In the genomic region with DNA sequence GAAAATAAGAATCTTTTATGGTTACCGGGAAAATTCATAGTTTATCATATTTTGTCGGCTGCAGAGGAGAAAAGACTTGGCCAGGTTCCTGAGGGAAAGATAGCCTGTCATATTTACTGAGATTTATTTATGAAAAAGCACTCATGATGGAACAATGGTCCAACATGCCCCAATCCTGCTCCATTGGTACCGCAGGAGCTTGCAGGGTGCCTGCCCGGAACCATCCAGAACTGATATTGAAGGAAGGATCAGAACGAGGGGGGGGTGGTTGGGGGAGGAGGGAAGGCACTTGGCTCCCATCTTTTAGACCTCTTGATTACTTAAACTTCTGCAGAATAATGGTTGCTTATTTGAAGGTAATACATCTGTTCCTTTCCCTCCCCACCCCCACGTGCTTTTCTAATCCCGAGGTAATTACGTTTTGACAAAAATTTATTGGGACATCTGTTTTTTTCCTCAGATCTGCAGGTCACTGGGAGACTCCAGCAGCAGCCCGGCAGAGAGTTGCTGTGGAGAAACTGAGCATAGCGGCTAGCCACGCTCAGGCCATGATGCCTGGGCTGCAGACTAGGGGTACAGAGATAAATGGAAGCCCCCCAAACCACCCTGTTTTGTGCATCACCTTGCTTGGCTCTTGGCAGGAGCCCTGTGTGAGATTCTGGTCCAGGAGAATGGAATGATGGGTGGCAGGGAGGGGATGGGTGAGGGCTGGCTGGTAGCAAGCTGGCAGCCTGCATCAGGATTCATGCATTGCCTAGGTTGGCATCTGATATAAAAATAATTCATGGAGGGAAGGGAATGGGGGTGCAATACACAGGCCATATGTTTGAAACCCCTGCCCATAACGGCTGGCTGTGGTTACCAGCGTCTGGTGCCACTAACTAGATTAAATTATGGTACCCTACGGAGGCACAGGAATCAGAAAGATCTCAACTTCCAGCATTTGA, we compare ENCODE assay signal across 14 mouse cellular contexts.
DNase-seq lines count a peak whose midpoint lies in the region; ATAC-seq lines count a peak whose summit lies in the region.
"Had no signal": no experiment of that assay in that cellular context is flagged by ENCODE, and none has a peak within 500 bp of the region (broad histone marks: within the 10 kb centered on the region; RNA-seq: fewer than 3 reads in every experiment).

No protein-coding gene starts in this region.

- H3K9ac ChIP-seq in hindbrain, embryonic 15.5 days = no peak overlapping the region
- H3K9ac ChIP-seq in hindbrain, embryonic 11.5 days (ENCODE audit: low read depth, low read length) = no peak overlapping the region
- H3K9ac ChIP-seq in forebrain, embryonic 15.5 days (replicated peaks) = no peak overlapping the region
- H3K9ac ChIP-seq in neural tube, embryonic 12.5 days = no peak overlapping the region
- H3K9ac ChIP-seq: liver, embryonic 14.5 days had no signal

- H3K36me3 ChIP-seq in hindbrain, embryonic 15.5 days = no peaks in the 10 kb centered on the region
- H3K36me3 ChIP-seq in hindbrain, embryonic 11.5 days (ENCODE audit: control insufficient read depth, insufficient read depth, low read length) = no peaks in the 10 kb centered on the region
- no peaks in the 10 kb centered on the region for H3K36me3 ChIP-seq in forebrain, embryonic 15.5 days
- H3K36me3 ChIP-seq in neural tube, embryonic 12.5 days = no peaks in the 10 kb centered on the region

- DNase-seq in cerebellum, postnatal 14 days = peak; percentile 38 to 42
- no peak for DNase-seq in cerebellum, adult 8-10 months
- DNase-seq in hindbrain, embryonic 11.5 days (ENCODE audit: low spot score) = no peak
- no peak for DNase-seq in testis, postnatal 10 days (ENCODE audit: low spot score)
- DNase-seq in lung, postnatal 4 days = no peak
- DNase-seq: cerebellum, adult 2 months; layer of hippocampus, postnatal 36 days; thymus, adult 2 months had no signal

- no peak overlapping the region for H3K4me3 ChIP-seq in hindbrain, embryonic 15.5 days
- H3K4me3 ChIP-seq in hindbrain, embryonic 11.5 days (ENCODE audit: low read depth, low read length) = no peak overlapping the region
- H3K4me3 ChIP-seq in forebrain, embryonic 15.5 days = no peak overlapping the region
- H3K4me3 ChIP-seq in neural tube, embryonic 12.5 days = no peak overlapping the region

- no peak overlapping the region for H3K4me2 ChIP-seq in hindbrain, embryonic 15.5 days
- no peak overlapping the region for H3K4me2 ChIP-seq in hindbrain, embryonic 11.5 days (replicated peaks; ENCODE audit: low read depth, low read length)
- H3K4me2 ChIP-seq in forebrain, embryonic 15.5 days (replicated peaks) = no peak overlapping the region
- no peak overlapping the region for H3K4me2 ChIP-seq in neural tube, embryonic 12.5 days (replicated peaks)

- H3K27me3 ChIP-seq in hindbrain, embryonic 15.5 days = no peaks in the 10 kb centered on the region
- no peaks in the 10 kb centered on the region for H3K27me3 ChIP-seq in hindbrain, embryonic 11.5 days (ENCODE audit: control insufficient read depth, insufficient read depth, low read length)
- no peaks in the 10 kb centered on the region for H3K27me3 ChIP-seq in forebrain, embryonic 15.5 days
- no peaks in the 10 kb centered on the region for H3K27me3 ChIP-seq in neural tube, embryonic 12.5 days (replicated peaks)

- 67% methylated on average over 14 of the region's 14 CpGs for WGBS in hindbrain, embryonic 15.5 days
- WGBS in hindbrain, embryonic 11.5 days = 77% methylated on average over 14 of the region's 14 CpGs
- WGBS in forebrain, embryonic 15.5 days = 64% methylated on average over 14 of the region's 14 CpGs
- 55% methylated on average over 14 of the region's 14 CpGs for WGBS in neural tube, embryonic 12.5 days

- H3K9me3 ChIP-seq in hindbrain, embryonic 15.5 days = no peaks in the 10 kb centered on the region
- H3K9me3 ChIP-seq in hindbrain, embryonic 11.5 days (ENCODE audit: control insufficient read depth, low read length) = no peaks in the 10 kb centered on the region
- no peaks in the 10 kb centered on the region for H3K9me3 ChIP-seq in forebrain, embryonic 15.5 days
- H3K9me3 ChIP-seq in neural tube, embryonic 12.5 days = no peaks in the 10 kb centered on the region

- 0 out of 2 replicates have a peak overlapping the region, but pooled peaks have one; percentile 20 for H3K27ac ChIP-seq in hindbrain, embryonic 15.5 days (replicated peaks)
- no peak overlapping the region for H3K27ac ChIP-seq in hindbrain, embryonic 11.5 days (ENCODE audit: low read depth, low read length)
- peak overlapping the region; percentile 73 for H3K27ac ChIP-seq in forebrain, embryonic 15.5 days (replicated peaks)
- H3K27ac ChIP-seq in neural tube, embryonic 12.5 days = no peak overlapping the region
- H3K27ac ChIP-seq: kidney, postnatal 0 days; liver, embryonic 14.5 days; macrophage had no signal

- 0 out of 2 replicates have a peak, but pooled peaks cover 11% of the 10 kb centered on the region for H3K4me1 ChIP-seq in hindbrain, embryonic 15.5 days (replicated peaks)
- H3K4me1 ChIP-seq in hindbrain, embryonic 11.5 days (replicated peaks; ENCODE audit: control insufficient read depth, insufficient read depth, low read length) = no peaks in the 10 kb centered on the region
- peaks cover 13% of the 10 kb centered on the region for H3K4me1 ChIP-seq in forebrain, embryonic 15.5 days
- peaks cover 11% of the 10 kb centered on the region for H3K4me1 ChIP-seq in neural tube, embryonic 12.5 days

- peak; percentile 19; the same call in 1 of the 2 replicates for ATAC-seq in hindbrain, embryonic 15.5 days (ENCODE audit: low FRiP score, low read depth)
- no peak for ATAC-seq in hindbrain, embryonic 11.5 days (ENCODE audit: low FRiP score)
- peak; percentile 82 for ATAC-seq in forebrain, embryonic 15.5 days (replicated peaks)
- peak; percentile 54 for ATAC-seq in neural tube, embryonic 12.5 days (ENCODE audit: low FRiP score, low read depth)

Comparison
In these comparisons a context has a peak if more than half of its experiments do, and no peak if none do; other contexts are left out.
1. DNase-seq: peak in cerebellum, postnatal 14 days (2 of 2); none in cerebellum, adult 8-10 months (single experiment), hindbrain, embryonic 11.5 days (single experiment), testis, postnatal 10 days (single experiment) and lung, postnatal 4 days (0 of 2).
2. H3K27ac ChIP-seq: peak in hindbrain, embryonic 15.5 days (single experiment) and forebrain, embryonic 15.5 days (single experiment); none in hindbrain, embryonic 11.5 days (single experiment) and neural tube, embryonic 12.5 days (single experiment).